Mouse (Mus musculus): Measurements from ENCODE around the gene Fosl1.
A peak's percentile ranks its signal among the peaks of the same experiment; 100 is the strongest.
"Not testable (repeated sequence)": the region's sequence is repeated elsewhere in the genome, so short reads cannot be mapped to it uniquely, and the experiment has no call there.

The Fosl1 gene

GRCm38 (mm10) chr19:5447515-5448353 is at the start of gene Fosl1:
Fosl1 (plus strand) TSS chr19:5447547.
- no peak for DNase-seq (ENCODE audit: low read depth, low spot score)

- DNase-seq (ENCODE audit: low read depth, low spot score), result not testable (repeated sequence)
These were observed 46.3 kb upstream of the Fosl1 start for GRCm38 (mm10) chr19:5401073-5401472.

GRCm38 (mm10) chr19:5402293-5402692 is 45.1 kb upstream of the Fosl1 start, which contains the start of gene Tsga10ip:
Tsga10ip (minus strand) TSS chr19:5402526.
- DNase-seq (ENCODE audit: low read depth, low spot score), result no peak

- DNase-seq (ENCODE audit: low read depth, low spot score), result no peak
These were observed 41.4 kb upstream of the Fosl1 start for GRCm38 (mm10) chr19:5405924-5406323.

GRCm38 (mm10) chr19:5406531-5407126 is 40.7 kb upstream of the Fosl1 start:
- DNase-seq (ENCODE audit: low read depth, low spot score), result peak; percentile 76

- DNase-seq (ENCODE audit: low read depth, low spot score), result peak; percentile 88
These were observed 40.2 kb upstream of the Fosl1 start for GRCm38 (mm10) chr19:5407133-5407532.

GRCm38 (mm10) chr19:5408057-5409001 is 39.0 kb upstream of the Fosl1 start:
- no peak for DNase-seq (ENCODE audit: low read depth, low spot score)

- DNase-seq (ENCODE audit: low read depth, low spot score), result no peak
These were observed 38.3 kb upstream of the Fosl1 start for GRCm38 (mm10) chr19:5409068-5409467.

- DNase-seq (ENCODE audit: low read depth, low spot score), result no peak
These were observed 36.7 kb upstream of the Fosl1 start for GRCm38 (mm10) chr19:5410641-5411040.

- peak; percentile 82 for DNase-seq (ENCODE audit: low read depth, low spot score)
These were observed 35.4 kb upstream of the Fosl1 start for GRCm38 (mm10) chr19:5411961-5412360.

- no peak for DNase-seq (ENCODE audit: low read depth, low spot score)
These were observed 33.5 kb upstream of the Fosl1 start for GRCm38 (mm10) chr19:5413840-5414239.

- no peak for DNase-seq (ENCODE audit: low read depth, low spot score)
These were observed 32.8 kb upstream of the Fosl1 start for GRCm38 (mm10) chr19:5414534-5414957.

GRCm38 (mm10) chr19:5418750-5419466 is 28.4 kb upstream of the Fosl1 start:
- no peak for DNase-seq (ENCODE audit: low read depth, low spot score)

GRCm38 (mm10) chr19:5419630-5420029 is 27.7 kb upstream of the Fosl1 start:
- no peak for DNase-seq (ENCODE audit: low read depth, low spot score)

GRCm38 (mm10) chr19:5420579-5420978 is 26.8 kb upstream of the Fosl1 start:
- no peak for DNase-seq (ENCODE audit: low read depth, low spot score)

- DNase-seq (ENCODE audit: low read depth, low spot score), result peak; percentile 81
These were observed 25.6 kb upstream of the Fosl1 start for GRCm38 (mm10) chr19:5421784-5422183.

- no peak for DNase-seq (ENCODE audit: low read depth, low spot score)
These were observed 25.1 kb upstream of the Fosl1 start for GRCm38 (mm10) chr19:5422267-5422666.

- no peak for DNase-seq (ENCODE audit: low read depth, low spot score)
These were observed 24.4 kb upstream of the Fosl1 start for GRCm38 (mm10) chr19:5422895-5423443.

- no peak for DNase-seq (ENCODE audit: low read depth, low spot score)
These were observed 23.8 kb upstream of the Fosl1 start for GRCm38 (mm10) chr19:5423561-5423960.

GRCm38 (mm10) chr19:5424092-5424781 is 23.1 kb upstream of the Fosl1 start:
- no peak for DNase-seq (ENCODE audit: low read depth, low spot score)

Measured in skeletal muscle tissue, adult 2 months (tissue).